Comparison of ENCODE assay signal across 10 mouse cellular contexts in the genomic region with DNA sequence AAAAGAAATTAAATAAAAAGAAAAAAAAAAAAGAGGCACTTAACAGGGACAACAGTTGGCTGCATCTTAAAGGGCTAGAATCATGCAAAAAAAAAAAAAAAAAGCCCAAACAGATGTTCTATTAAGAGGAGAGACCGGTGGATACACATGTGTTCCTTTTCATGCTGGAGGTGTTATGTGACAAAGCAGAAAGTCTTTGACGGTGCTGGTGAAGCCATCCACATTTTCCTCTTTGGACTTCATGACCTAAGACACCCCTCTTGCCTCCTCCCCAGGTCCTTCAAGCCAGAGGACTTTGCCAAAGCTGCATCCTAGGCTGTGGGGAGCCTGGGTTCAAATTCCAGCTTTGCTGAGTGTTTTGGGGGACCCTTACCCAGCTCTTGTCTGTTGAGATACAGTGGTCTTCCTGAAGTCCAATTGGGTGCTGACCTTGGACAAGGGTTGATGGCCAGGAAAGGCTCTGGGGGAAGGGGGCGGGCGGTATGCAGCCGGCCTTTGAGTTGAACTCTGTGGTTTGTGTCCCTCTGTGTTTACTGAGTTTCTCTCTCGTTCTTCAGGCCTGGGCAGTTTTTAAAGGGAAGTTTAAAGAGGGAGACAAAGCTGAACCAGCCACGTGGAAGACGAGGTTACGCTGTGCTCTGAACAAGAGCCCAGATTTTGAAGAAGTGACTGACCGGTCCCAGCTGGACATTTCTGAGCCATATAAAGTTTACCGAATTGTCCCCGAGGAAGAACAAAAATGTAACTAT. TPM values are rescaled to one million over a fixed set of nuclear protein-coding genes. Genes with fewer than 3 reads are reported as not detected.
DNase-seq lines count a peak whose midpoint lies in the region; TF ChIP-seq lines count a peak whose summit lies in the region.
"Had no signal": no experiment of that assay in that cellular context is flagged by ENCODE, and none has a peak within 500 bp of the region (broad histone marks: within the 10 kb centered on the region; RNA-seq: fewer than 3 reads in every experiment).

No protein-coding gene starts in this region.

- H3K4me3 ChIP-seq in lung, adult 2 months (replicated peaks; ENCODE audit: extremely low read depth, low read depth, low read length): no peak overlapping the region
- no peak overlapping the region for H3K4me3 ChIP-seq in heart, embryonic 10.5 days
- H3K4me3 ChIP-seq in small intestine, adult 2 months (ENCODE audit: low read depth, low read length): no peak overlapping the region
- H3K4me3 ChIP-seq: hindbrain, embryonic 12.5 days; limb, embryonic 12.5 days had no signal

- H3K27me3 ChIP-seq in heart, embryonic 10.5 days (ENCODE audit: insufficient read depth, poor library complexity, severe bottlenecking): peaks cover 76% of the 10 kb centered on the region
- no peaks in the 10 kb centered on the region for H3K27me3 ChIP-seq in small intestine, adult 2 months (ENCODE audit: control insufficient read depth, insufficient read depth, low read length)

- no peak for TF ChIP-seq POLR2A in lung, adult 2 months (IDR thresholded peaks at IDR 0.05; ENCODE audit: borderline replicate concordance, extremely low read depth, low read depth, low read length)
- no peak for TF ChIP-seq POLR2A in small intestine, adult 2 months (IDR thresholded peaks at IDR 0.05; ENCODE audit: low read depth, low read length)

- no peak for TF ChIP-seq CTCF in lung, adult 2 months (IDR thresholded peaks at IDR 0.05; ENCODE audit: insufficient read depth, low read length)
- no peak for TF ChIP-seq CTCF in small intestine, adult 2 months (IDR thresholded peaks at IDR 0.05; ENCODE audit: extremely low read depth, insufficient read length, insufficient replicate concordance, low read depth, low read length)

- DNase-seq in lung, adult 18-20 months: peak; percentile 52 to 61
- DNase-seq in lung, adult 2 months: no peak
- DNase-seq in heart, embryonic 10.5 days (ENCODE audit: low spot score): no peak
- peak; percentile 33 to 64 for DNase-seq in kidney, postnatal 25 days
- DNase-seq in thymus, adult 18-20 months: no peak
- DNase-seq in adrenal gland, postnatal 25 days: no peak
- no peak for DNase-seq in ovary, postnatal 14 days (ENCODE audit: low spot score)

- H3K9me3 ChIP-seq in heart, embryonic 10.5 days: no peaks in the 10 kb centered on the region
- H3K9me3 ChIP-seq: hindbrain, embryonic 12.5 days had no signal

- H3K27ac ChIP-seq in heart, embryonic 10.5 days: peak overlapping the region; percentile 74; the same call in 1 of the 2 replicates
- H3K27ac ChIP-seq in small intestine, adult 2 months (ENCODE audit: insufficient read depth, low read depth, low read length): peak overlapping the region; percentile 97
- H3K27ac ChIP-seq: hindbrain, embryonic 12.5 days had no signal

- peaks cover 6% of the 10 kb centered on the region for H3K4me1 ChIP-seq in lung, adult 2 months (ENCODE audit: control insufficient read depth, insufficient read depth, low read length)
- H3K4me1 ChIP-seq in heart, embryonic 10.5 days: peaks cover 13% of the 10 kb centered on the region
- H3K4me1 ChIP-seq in small intestine, adult 2 months (ENCODE audit: control insufficient read depth, insufficient read depth, insufficient read length, low read length): peaks cover 53% of the 10 kb centered on the region

- WGBS in lung, adult 2 months: 39% methylated on average over 12 of the region's 12 CpGs
- 69% methylated on average over 12 of the region's 12 CpGs for WGBS in heart, embryonic 10.5 days
- WGBS in small intestine, adult 2 months: 29% methylated on average over 12 of the region's 12 CpGs

- H3K36me3 ChIP-seq in heart, embryonic 10.5 days: no peaks in the 10 kb centered on the region
- peaks cover 84% of the 10 kb centered on the region for H3K36me3 ChIP-seq in small intestine, adult 2 months (ENCODE audit: control insufficient read depth, insufficient read depth, low read length)
- H3K36me3 ChIP-seq: hindbrain, embryonic 12.5 days; limb, embryonic 12.5 days had no signal

RNA-seq across cellular contexts. Expression of a gene that starts 7.2 kb away (rescaled TPM):
- 38.6 and 44.7 TPM in 2 replicates for polyA plus RNA-seq in lung, adult 2 months (2012; rRNA removed)
- polyA plus RNA-seq in heart, embryonic 10.5 days (2016; fragmentation: Nextera tagmentation; extraction: Ambion mirVana): 2.1 and 4.5 TPM in 2 replicates
- 48.7 and 124 TPM in 2 replicates for polyA plus RNA-seq in small intestine, adult 2 months (2012; rRNA removed)
- 26.9 and 51.2 TPM in 2 replicates for total RNA-seq in adrenal gland, postnatal 25 days (2021)

Comparison
In these comparisons a context has a peak if more than half of its experiments do, and no peak if none do; other contexts are left out.
1. DNase-seq: peak in lung, adult 18-20 months (2 of 2) and kidney, postnatal 25 days (2 of 2); none in lung, adult 2 months (single experiment), heart, embryonic 10.5 days (single experiment), thymus, adult 18-20 months (0 of 2), adrenal gland, postnatal 25 days (single experiment) and ovary, postnatal 14 days (single experiment).